Mouse (Mus musculus) B cell, adult 62 days (primary cell): Measurements from ENCODE around the gene Zfp955b. TPM values are rescaled to one million over a fixed set of nuclear protein-coding genes. Genes with fewer than 3 reads are reported as not detected.

Source experiments
- total RNA-seq: library from RNA; stranded (reverse); gene quantifications from 4 replicates; pipeline ENCODE4 v1.2.4, GENCODE M21; 2023

The Zfp955b gene
- total RNA-seq: 4.4 to 7.3 TPM (median 5.6 TPM) in 4 replicates

DNA sequence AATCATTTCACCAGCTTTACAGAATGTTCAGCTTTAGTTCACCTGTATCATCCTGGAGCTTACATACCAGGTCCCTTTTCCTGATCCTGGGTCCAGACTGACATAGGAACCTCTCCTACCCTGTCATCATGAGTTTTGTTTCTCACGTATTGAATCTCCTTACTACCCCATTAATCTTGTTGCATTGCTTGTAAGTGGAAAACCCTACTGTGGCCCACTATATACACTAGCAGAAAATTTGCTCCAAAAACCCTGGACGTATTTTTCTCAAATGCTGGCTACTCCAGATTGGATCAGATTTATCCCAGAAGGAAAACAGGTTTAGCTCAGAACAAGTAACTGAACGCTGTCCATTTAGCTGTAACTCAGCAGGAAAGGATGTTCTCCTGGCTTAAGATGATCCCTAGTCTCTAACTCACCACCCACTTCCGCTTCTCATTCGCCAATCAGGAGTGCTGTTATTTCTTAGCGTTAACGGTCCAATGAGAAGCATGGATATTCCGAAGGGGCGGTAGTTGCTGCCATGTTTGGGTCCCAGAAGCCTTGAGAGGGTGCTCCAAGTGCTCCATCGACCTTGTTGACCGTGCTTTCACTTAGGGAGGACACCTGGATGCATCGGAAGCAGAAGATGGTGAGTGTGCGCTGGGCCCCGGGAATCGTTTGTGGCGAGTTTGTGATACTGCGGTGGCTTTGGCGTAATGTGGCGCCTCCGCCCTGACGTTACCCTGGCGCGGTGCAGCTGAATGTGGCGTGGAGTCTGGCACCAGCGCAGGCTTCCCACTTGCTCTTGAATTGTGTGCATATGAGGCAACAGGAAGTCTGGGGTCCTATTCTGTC, at the start of gene Zfp955b:
TSS of gene Zfp955b (plus strand) at position 506 of the 837 bp plus-strand sequence.

GRCm38 (mm10) chr17:33254530-33255318, 34.6 kb upstream of the Zfp955b start, which contains the start of gene Zfp955a:
Gene Zfp955a (minus strand): TSS chr17:33255145.

DNA sequence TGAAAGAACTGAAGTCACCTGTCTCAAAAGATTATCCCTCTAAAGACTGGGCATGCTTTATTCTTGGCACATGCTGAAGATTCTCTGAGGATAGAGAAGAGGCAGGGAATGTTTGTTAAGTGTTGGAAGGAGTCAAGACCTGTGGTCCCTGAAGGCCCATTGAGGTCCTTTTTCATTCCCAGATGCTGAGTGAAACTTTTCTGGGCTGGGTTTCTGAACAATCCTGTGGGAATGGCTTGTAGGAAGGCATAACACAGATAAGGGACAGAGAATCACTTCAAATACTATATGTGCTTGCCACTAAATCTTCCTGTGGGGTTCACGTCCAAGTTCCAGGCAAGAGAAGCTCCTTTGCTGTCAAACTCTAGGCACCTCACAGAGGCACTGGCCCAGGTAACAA, 25.0 kb upstream of the Zfp955b start, which contains the start of gene Olfr63:
TSS of gene Olfr63 (plus strand) at position 301 of the 400 bp plus-strand sequence.

Other genes starting within 250 kb of the Zfp955b start
- not detected in 4 replicates for gene 4921501E09Rik, start 221.5 kb upstream of the Zfp955b start, total RNA-seq
- gene Zfp563, start 200.2 kb upstream of the Zfp955b start, total RNA-seq: 3.0 to 5.0 TPM (median 3.2 TPM) in 4 replicates
- gene Morc2b, start 149.9 kb upstream of the Zfp955b start, total RNA-seq: not detected in 4 replicates
- gene Olfr55, start 121.1 kb upstream of the Zfp955b start, total RNA-seq: not detected in 4 replicates
- gene Olfr239, start 98.2 kb upstream of the Zfp955b start, total RNA-seq: not detected in 4 replicates
- gene Olfr1564, start 67.9 kb upstream of the Zfp955b start, total RNA-seq: not detected in 4 replicates
- gene Zfp955a, start 34.4 kb upstream of the Zfp955b start, total RNA-seq: 3.7 to 6.2 TPM (median 5.0 TPM) in 4 replicates
- 0.09 to 0.20 TPM (median 0.09 TPM) in 3 of 4 replicates, not detected in the other for gene Olfr63, start 24.9 kb upstream of the Zfp955b start, total RNA-seq
- 14.1 to 16.4 TPM (median 14.6 TPM) in 4 replicates for gene Zfp81, start 69.3 kb downstream of the Zfp955b start, total RNA-seq
- 6.3 to 8.7 TPM (median 7.2 TPM) in 4 replicates for gene Zfp101, start 105.1 kb downstream of the Zfp955b start, total RNA-seq
- not detected in 4 replicates for gene Actl9, start 143.4 kb downstream of the Zfp955b start, total RNA-seq
- 70.9 to 86.1 TPM (median 78.6 TPM) in 4 replicates for gene Adamts10, start 234.7 kb downstream of the Zfp955b start, total RNA-seq